Mouse (Mus musculus): ENCODE measurements around the gene Il18r1. TPM values are rescaled to one million over a fixed set of nuclear protein-coding genes. Genes with fewer than 3 reads are reported as not detected.

Il18r1 gene
- polyA plus RNA-seq (2014; fragmentation: Nextera tagmentation; extraction: Ambion mirVana), result 0.10 TPM in 1 of 2 replicates, not detected in the other

- H3K27me3 ChIP-seq (replicated peaks; ENCODE audit: control insufficient read depth, insufficient read depth, low read length), result no peaks in the 10 kb centered on the region; the same call in 1 of the 2 replicates
- no peak for ATAC-seq (replicated peaks; ENCODE audit: low FRiP score)
These were observed at the start of gene Il18r1 for GRCm38 (mm10) chr1:40465477-40466430. Gene Il18r1, plus strand, starts transcription at chr1:40465552.

GRCm38 (mm10) chr1:40417034-40417433 is 48.3 kb upstream of the Il18r1 start:
- Histone ChIP-seq H3K27me3 (replicated peaks; ENCODE audit: control insufficient read depth, insufficient read depth, low read length) (no peaks in the 10 kb centered on the region), H3K36me3 (ENCODE audit: control insufficient read depth, insufficient read depth, low read length) (no peaks in the 10 kb centered on the region), H3K4me2 (no peak overlapping the region), H3K4me3 (ENCODE audit: low read depth, low read length) (no peak overlapping the region), H3K4me1 (replicated peaks; ENCODE audit: control insufficient read depth, insufficient read depth, low read length) (no peaks in the 10 kb centered on the region; the same call in 1 of the 2 replicates), H3K27ac (ENCODE audit: low read depth, low read length) (no peak overlapping the region), H3K9ac (ENCODE audit: low read depth, low read length) (no peak overlapping the region), H3K9me3 (ENCODE audit: control insufficient read depth, low read length) (no peaks in the 10 kb centered on the region)
- no peak for ATAC-seq (replicated peaks; ENCODE audit: low FRiP score)
- WGBS, result 84% methylated on average over 2 of the region's 2 CpGs
- no peak for DNase-seq (ENCODE audit: low spot score)

More at GRCm38 (mm10) chr1:40465477-40466430, at the start of gene Il18r1:
- no peak for DNase-seq (ENCODE audit: low spot score)
- no peaks in the 10 kb centered on the region for H3K9me3 ChIP-seq (ENCODE audit: control insufficient read depth, low read length)
- H3K27ac ChIP-seq (ENCODE audit: low read depth, low read length), result no peak within 1 kb of the TSS
- WGBS, result 42% methylated on average over 20 of the region's 20 CpGs
- no peak within 1 kb of the TSS for H3K4me2 ChIP-seq
- H3K36me3 ChIP-seq (ENCODE audit: control insufficient read depth, insufficient read depth, low read length), result no peaks in the 10 kb centered on the region
- no peak within 1 kb of the TSS for H3K4me3 ChIP-seq (ENCODE audit: low read depth, low read length)
- no peaks in the 10 kb centered on the region for H3K4me1 ChIP-seq (replicated peaks; ENCODE audit: control insufficient read depth, insufficient read depth, low read length)
- no peak within 1 kb of the TSS for H3K9ac ChIP-seq (ENCODE audit: low read depth, low read length)

GRCm38 (mm10) chr1:40418512-40418911 is 46.8 kb upstream of the Il18r1 start:
- Histone ChIP-seq H3K4me1 (replicated peaks; ENCODE audit: control insufficient read depth, insufficient read depth, low read length) (no peaks in the 10 kb centered on the region; the same call in 1 of the 2 replicates), H3K27me3 (replicated peaks; ENCODE audit: control insufficient read depth, insufficient read depth, low read length) (no peaks in the 10 kb centered on the region), H3K4me2 (no peak overlapping the region), H3K9ac (ENCODE audit: low read depth, low read length) (no peak overlapping the region), H3K36me3 (ENCODE audit: control insufficient read depth, insufficient read depth, low read length) (no peaks in the 10 kb centered on the region), H3K27ac (ENCODE audit: low read depth, low read length) (no peak overlapping the region), H3K4me3 (ENCODE audit: low read depth, low read length) (no peak overlapping the region), H3K9me3 (ENCODE audit: control insufficient read depth, low read length) (no peaks in the 10 kb centered on the region)
- DNase-seq (ENCODE audit: low spot score) (no peak), ATAC-seq (replicated peaks; ENCODE audit: low FRiP score) (no peak)
- WGBS, result 29% methylated on average over 5 of the region's 5 CpGs

GRCm38 (mm10) chr1:40423892-40424291 is 41.5 kb upstream of the Il18r1 start:
- Histone ChIP-seq H3K9ac (ENCODE audit: low read depth, low read length) (no peak overlapping the region), H3K36me3 (ENCODE audit: control insufficient read depth, insufficient read depth, low read length) (no peaks in the 10 kb centered on the region), H3K27ac (ENCODE audit: low read depth, low read length) (no peak overlapping the region), H3K4me2 (no peak overlapping the region), H3K4me3 (ENCODE audit: low read depth, low read length) (no peak overlapping the region), H3K9me3 (ENCODE audit: control insufficient read depth, low read length) (no peaks in the 10 kb centered on the region), H3K27me3 (replicated peaks; ENCODE audit: control insufficient read depth, insufficient read depth, low read length) (no peaks in the 10 kb centered on the region), H3K4me1 (replicated peaks; ENCODE audit: control insufficient read depth, insufficient read depth, low read length) (peaks cover 6% of the 10 kb centered on the region; the same call in 1 of the 2 replicates)
- ATAC-seq (replicated peaks; ENCODE audit: low FRiP score), result no peak
- WGBS, result 69% methylated on average over 6 of the region's 6 CpGs
- DNase-seq (ENCODE audit: low spot score), result no peak

- no peak overlapping the region for H3K9ac ChIP-seq (ENCODE audit: low read depth, low read length)
- H3K4me1 ChIP-seq (replicated peaks; ENCODE audit: control insufficient read depth, insufficient read depth, low read length), result peaks cover 15% of the 10 kb centered on the region
- DNase-seq (ENCODE audit: low spot score) (no peak), ATAC-seq (replicated peaks; ENCODE audit: low FRiP score) (no peak)
- no peak overlapping the region for H3K4me2 ChIP-seq
- no peaks in the 10 kb centered on the region for H3K9me3 ChIP-seq (ENCODE audit: control insufficient read depth, low read length)
- no peaks in the 10 kb centered on the region for H3K36me3 ChIP-seq (ENCODE audit: control insufficient read depth, insufficient read depth, low read length)
- H3K4me3 ChIP-seq (ENCODE audit: low read depth, low read length), result no peak overlapping the region
- no peaks in the 10 kb centered on the region for H3K27me3 ChIP-seq (replicated peaks; ENCODE audit: control insufficient read depth, insufficient read depth, low read length)
- WGBS, result 69% methylated on average over 9 of the region's 9 CpGs
- H3K27ac ChIP-seq (ENCODE audit: low read depth, low read length), result no peak overlapping the region
These were observed 38.1 kb upstream of the Il18r1 start for GRCm38 (mm10) chr1:40427270-40427669.

GRCm38 (mm10) chr1:40427901-40428300 is 37.5 kb upstream of the Il18r1 start:
- H3K27ac ChIP-seq (ENCODE audit: low read depth, low read length), result no peak overlapping the region
- H3K9me3 ChIP-seq (ENCODE audit: control insufficient read depth, low read length), result no peaks in the 10 kb centered on the region
- ATAC-seq (replicated peaks; ENCODE audit: low FRiP score) (no peak), DNase-seq (ENCODE audit: low spot score) (no peak)
- no peak overlapping the region for H3K4me2 ChIP-seq
- WGBS, result 77% methylated on average over 1 of the region's 1 CpGs
- no peak overlapping the region for H3K9ac ChIP-seq (ENCODE audit: low read depth, low read length)
- H3K4me1 ChIP-seq (replicated peaks; ENCODE audit: control insufficient read depth, insufficient read depth, low read length), result peaks cover 15% of the 10 kb centered on the region
- no peaks in the 10 kb centered on the region for H3K36me3 ChIP-seq (ENCODE audit: control insufficient read depth, insufficient read depth, low read length)
- no peak overlapping the region for H3K4me3 ChIP-seq (ENCODE audit: low read depth, low read length)
- H3K27me3 ChIP-seq (replicated peaks; ENCODE audit: control insufficient read depth, insufficient read depth, low read length), result no peaks in the 10 kb centered on the region

- peak within 1 kb of the TSS; percentile 51 for H3K4me2 ChIP-seq
- no peak within 1 kb of the TSS for H3K4me3 ChIP-seq (ENCODE audit: low read depth, low read length)
- DNase-seq (ENCODE audit: low spot score) (no peak), ATAC-seq (replicated peaks; ENCODE audit: low FRiP score) (peak; percentile 94)
- H3K9me3 ChIP-seq (ENCODE audit: control insufficient read depth, low read length), result no peaks in the 10 kb centered on the region
- no peaks in the 10 kb centered on the region for H3K27me3 ChIP-seq (replicated peaks; ENCODE audit: control insufficient read depth, insufficient read depth, low read length)
- peaks cover 15% of the 10 kb centered on the region for H3K4me1 ChIP-seq (replicated peaks; ENCODE audit: control insufficient read depth, insufficient read depth, low read length)
- 44% methylated on average over 5 of the region's 5 CpGs for WGBS
- peak within 1 kb of the TSS; percentile 79 for H3K27ac ChIP-seq (ENCODE audit: low read depth, low read length)
- H3K9ac ChIP-seq (ENCODE audit: low read depth, low read length), result no peak within 1 kb of the TSS
- no peaks in the 10 kb centered on the region for H3K36me3 ChIP-seq (ENCODE audit: control insufficient read depth, insufficient read depth, low read length)
These were observed 36.3 kb upstream of the Il18r1 start, which contains the start of gene Il1rl1 for GRCm38 (mm10) chr1:40428910-40429675. Gene Il1rl1, plus strand, starts transcription at chr1:40429570.

GRCm38 (mm10) chr1:40430143-40430834 is 35.1 kb upstream of the Il18r1 start:
- peaks cover 15% of the 10 kb centered on the region for H3K4me1 ChIP-seq (replicated peaks; ENCODE audit: control insufficient read depth, insufficient read depth, low read length)
- H3K27me3 ChIP-seq (replicated peaks; ENCODE audit: control insufficient read depth, insufficient read depth, low read length), result no peaks in the 10 kb centered on the region
- no peaks in the 10 kb centered on the region for H3K9me3 ChIP-seq (ENCODE audit: control insufficient read depth, low read length)
- no peak overlapping the region for H3K4me3 ChIP-seq (ENCODE audit: low read depth, low read length)
- no peaks in the 10 kb centered on the region for H3K36me3 ChIP-seq (ENCODE audit: control insufficient read depth, insufficient read depth, low read length)
- H3K4me2 ChIP-seq, result peak overlapping the region; percentile 51
- DNase-seq (ENCODE audit: low spot score), result no peak
- H3K27ac ChIP-seq (ENCODE audit: low read depth, low read length), result no peak overlapping the region
- 46% methylated on average over 4 of the region's 4 CpGs for WGBS
- ATAC-seq (replicated peaks; ENCODE audit: low FRiP score), result no peak
- H3K9ac ChIP-seq (ENCODE audit: low read depth, low read length), result no peak overlapping the region

Data from liver, embryonic 11.5 days (tissue).